Mouse (Mus musculus): ENCODE measurements around the gene Enpp1.

- no peak for TF ChIP-seq TBP (IDR thresholded peaks at IDR 0.05; ENCODE audit: low read depth, low read length)
- peak; percentile 70 to 87 (median 86) for TF ChIP-seq CTCF (IDR thresholded peaks at IDR 0.05 in 2 of 3, conservative IDR thresholded peaks at IDR 0.05 in 1 of 3; ENCODE audit: control insufficient read depth in 1 of 3, insufficient read depth in 1 of 3, low read depth in 2 of 3, low read length in 3 of 3, poor library complexity in 1 of 3, severe bottlenecking in 1 of 3)
- TF ChIP-seq HCFC1 (IDR thresholded peaks at IDR 0.05; ENCODE audit: low read depth, low read length): no peak
- no peak for TF ChIP-seq TCF12 (IDR thresholded peaks at IDR 0.05; ENCODE audit: low read depth, low read length)
- no peak for TF ChIP-seq CHD2 (IDR thresholded peaks at IDR 0.05; ENCODE audit: low read length)
- 0 out of 4 replicates have a peak, but pooled peaks of 1 of the 2 experiments have one; percentile 6 for TF ChIP-seq EP300 (IDR thresholded peaks at IDR 0.05; ENCODE audit: low read depth in 1 of 2, low read length in 2 of 2)
- no peak for TF ChIP-seq POLR2A (IDR thresholded peaks at IDR 0.05; ENCODE audit: control insufficient read depth in 1 of 2, insufficient read depth in 1 of 2, low read depth in 1 of 2, low read length in 2 of 2, poor library complexity in 1 of 2)
- TF ChIP-seq NRF1 (IDR thresholded peaks at IDR 0.05; ENCODE audit: insufficient read depth, low read depth, low read length, poor library complexity, severe bottlenecking): no peak
- TF ChIP-seq SMC3 (IDR thresholded peaks at IDR 0.05; ENCODE audit: low read depth, low read length): peak; percentile 52
- TF ChIP-seq E2F4 (IDR thresholded peaks at IDR 0.05; ENCODE audit: borderline replicate concordance, low read depth, low read length): no peak
These were observed 86.8 kb downstream of the Enpp1 start for GRCm38 (mm10) chr10:24625060-24625701.

Data from MEL (cell line).